Mouse (Mus musculus) midbrain, embryonic 10.5 days (tissue): Measurements from ENCODE around the gene Sod2. TPM values are rescaled to one million over a fixed set of nuclear protein-coding genes. Genes with fewer than 3 reads are reported as not detected.
"Not testable (repeated sequence)": the region's sequence is repeated elsewhere in the genome, so short reads cannot be mapped to it uniquely, and the experiment has no call there.

Experiments
- DNase-seq: peaks from one replicate; pipeline ENCODE4 v3.0.0-alpha.2; 2017; ENCODE audit warnings: low spot score
- H3K27ac ChIP-seq: fragments of 300-500 bp; sonication (generic); replicated peaks from 2 replicates; pipeline ENCODE4 v1.5.1; 2016; ENCODE audit warnings: mild to moderate bottlenecking
- H3K27me3 ChIP-seq: fragments of 300-500 bp; sonication (generic); 2 replicates; pipeline ENCODE4 v1.6.1; 2016; ENCODE audit warnings: low read depth, mild to moderate bottlenecking; ENCODE audit not compliant: poor library complexity, severe bottlenecking
- H3K36me3 ChIP-seq: fragments of 300-500 bp; sonication (generic); 2 replicates; pipeline ENCODE4 v1.6.1; 2016; ENCODE audit warnings: mild to moderate bottlenecking, moderate library complexity
- H3K4me1 ChIP-seq: fragments of 300-500 bp; sonication (generic); 2 replicates; pipeline ENCODE4 v1.6.1; 2016
- H3K4me3 ChIP-seq: fragments of 300-500 bp; sonication (generic); 2 replicates; pipeline ENCODE4 v1.5.1; 2016; ENCODE audit warnings: mild to moderate bottlenecking, moderate library complexity
- H3K9me3 ChIP-seq: fragments of 300-500 bp; sonication (generic); replicated peaks from 2 replicates; pipeline ENCODE4 v1.6.1; 2016; ENCODE audit warnings: mild to moderate bottlenecking
- WGBS: fragments of 180-500 bp; shearing (Covaris S2); methylation state at CpG from one replicate; pipeline ENCODE4 v1.1.7; 2016; 5-methylcytosine and 5-hydroxymethylcytosine counted together
- polyA plus RNA-seq: library from polyadenylated mRNA; unstranded; fragments of >200 nt; fragmentation: Nextera tagmentation; extraction: Ambion mirVana; gene quantifications from 2 replicates; pipeline ENCODE4 v1.2.1, GENCODE M21; 2016

Sod2 gene
- polyA plus RNA-seq, 1 experiment from 2014 or later: 107 TPM

GRCm38 (mm10) chr17:13052124-13052813 is 45.6 kb downstream of the Sod2 start, which contains the start of gene Gpr31b:
TSS of gene Gpr31b (minus strand) at chr17:13052296.
- not testable (repeated sequence) for H3K9me3 ChIP-seq, H3K36me3 ChIP-seq, H3K27me3 ChIP-seq, H3K4me1 ChIP-seq, H3K4me3 ChIP-seq, DNase-seq, H3K27ac ChIP-seq
- 100% methylated on average over 3 of the region's 8 CpGs for WGBS

- not testable (repeated sequence) for H3K36me3 ChIP-seq, H3K9me3 ChIP-seq, H3K27me3 ChIP-seq, H3K27ac ChIP-seq, H3K4me1 ChIP-seq, DNase-seq, H3K4me3 ChIP-seq
- 96% methylated on average over 4 of the region's 4 CpGs for WGBS
These were observed 54.2 kb downstream of the Sod2 start, which contains the start of gene Tcp10b for GRCm38 (mm10) chr17:13060804-13061203. TSS of gene Tcp10b (plus strand) at chr17:13061104.

DNA sequence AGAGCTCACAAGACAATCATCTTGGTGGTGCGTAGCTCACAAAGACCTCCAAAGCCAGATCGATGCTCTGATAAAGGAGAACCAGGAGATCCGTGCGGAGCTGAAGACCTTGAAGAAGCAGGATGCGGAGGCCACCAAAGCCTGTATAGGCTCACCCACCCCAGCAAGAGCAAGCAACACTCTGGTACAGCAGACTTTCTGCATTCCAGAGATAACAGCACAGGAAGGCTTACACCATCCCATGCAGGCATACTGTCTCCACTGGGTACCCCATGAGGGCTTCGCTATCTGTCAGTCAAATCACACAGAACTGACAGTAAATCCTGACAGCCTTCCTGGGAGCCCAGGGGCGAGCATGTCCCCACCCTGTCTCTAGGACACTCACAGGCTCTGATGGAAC is 56.2 kb downstream of the Sod2 start:
- WGBS: 84% methylated on average over 7 of the region's 7 CpGs

GRCm38 (mm10) chr17:13067864-13068385 is 61.3 kb downstream of the Sod2 start:
- not testable (repeated sequence) for H3K4me3 ChIP-seq, H3K4me1 ChIP-seq, H3K27me3 ChIP-seq, H3K9me3 ChIP-seq, H3K36me3 ChIP-seq, DNase-seq, H3K27ac ChIP-seq
- 93% methylated on average over 1 of the region's 4 CpGs for WGBS

More for the DNA sequence above, 56.2 kb downstream of the Sod2 start:
- H3K9me3 ChIP-seq, H3K4me1 ChIP-seq, H3K27me3 ChIP-seq, DNase-seq, H3K4me3 ChIP-seq, H3K36me3 ChIP-seq, H3K27ac ChIP-seq: not testable (repeated sequence)

GRCm38 (mm10) chr17:13069227-13069626 is 62.6 kb downstream of the Sod2 start:
- not testable (repeated sequence) for DNase-seq, H3K36me3 ChIP-seq, H3K27ac ChIP-seq, H3K4me1 ChIP-seq, H3K27me3 ChIP-seq, H3K9me3 ChIP-seq, H3K4me3 ChIP-seq
- WGBS: 86% methylated on average over 4 of the region's 5 CpGs

Other genes with a start within 250 kb of the Sod2 start
- gene Igf2r, start 237.2 kb upstream of the Sod2 start, polyA plus RNA-seq: 16.3 and 18.0 TPM in 2 replicates
- 0.24 and 0.27 TPM in 2 replicates for gene Mas1, start 138.7 kb upstream of the Sod2 start, polyA plus RNA-seq
- not detected in 2 replicates for gene Mrgprh, start 130.8 kb upstream of the Sod2 start, polyA plus RNA-seq
- 1.0 and 2.0 TPM in 2 replicates for gene Pnldc1, start 96.6 kb upstream of the Sod2 start, polyA plus RNA-seq
- gene Tcp1, start 91.1 kb upstream of the Sod2 start, polyA plus RNA-seq: 468 and 517 TPM in 2 replicates
- gene Mrpl18, start 90.5 kb upstream of the Sod2 start, polyA plus RNA-seq: 185 and 193 TPM in 2 replicates
- 1.5 and 1.6 TPM in 2 replicates for gene Acat3, start 66.2 kb upstream of the Sod2 start, polyA plus RNA-seq
- gene Acat2, start 46.1 kb upstream of the Sod2 start, polyA plus RNA-seq: 410 and 455 TPM in 2 replicates
- 132 and 138 TPM in 2 replicates for gene Wtap, start 12.7 kb upstream of the Sod2 start, polyA plus RNA-seq
- not detected in 2 replicates for gene Gpr31b, start 45.5 kb downstream of the Sod2 start, polyA plus RNA-seq
- 0.16 TPM in 1 of 2 replicates, not detected in the other for gene Tcp10b, start 54.3 kb downstream of the Sod2 start, polyA plus RNA-seq
- gene Unc93a, start 125.0 kb downstream of the Sod2 start, polyA plus RNA-seq: not detected in 2 replicates
- gene Smok2a, start 214.3 kb downstream of the Sod2 start, polyA plus RNA-seq: not detected in 2 replicates
- not detected in 2 replicates for gene Smok2b, start 223.4 kb downstream of the Sod2 start, polyA plus RNA-seq